8 mouse cellular contexts compared by ENCODE assay signal in genomic region chr8:87663349-87664216, GRCm38 (mm10).
A peak's percentile ranks its signal among the peaks of the same experiment; 100 is the strongest.
DNase-seq lines count a peak whose midpoint lies in the region; ATAC-seq and TF ChIP-seq lines count a peak whose summit lies in the region.

No protein-coding gene starts in this region.

- 14% methylated on average over 18 of the region's 18 CpGs for WGBS in intestine, postnatal 0 days
- 14% methylated on average over 18 of the region's 18 CpGs for WGBS in limb, embryonic 10.5 days
- WGBS in midbrain, embryonic 13.5 days, result 12% methylated on average over 18 of the region's 18 CpGs
- 7% methylated on average over 18 of the region's 18 CpGs for WGBS in spleen, adult 2 months

- no peak overlapping the region for H3K27ac ChIP-seq in intestine, postnatal 0 days (ENCODE audit: low read depth, low read length)
- peak overlapping the region; percentile 77 for H3K27ac ChIP-seq in limb, embryonic 10.5 days
- H3K27ac ChIP-seq in midbrain, embryonic 13.5 days, result peak overlapping the region; percentile 89
- peak overlapping the region; percentile 74 for H3K27ac ChIP-seq in spleen, adult 2 months (ENCODE audit: insufficient read depth, low read length)

- no peaks in the 10 kb centered on the region for H3K4me1 ChIP-seq in intestine, postnatal 0 days (replicated peaks; ENCODE audit: control insufficient read depth, insufficient read depth, low read length)
- H3K4me1 ChIP-seq in limb, embryonic 10.5 days, result peaks cover 60% of the 10 kb centered on the region
- peaks cover 68% of the 10 kb centered on the region for H3K4me1 ChIP-seq in midbrain, embryonic 13.5 days (replicated peaks)
- H3K4me1 ChIP-seq in spleen, adult 2 months (ENCODE audit: control insufficient read depth, insufficient read depth, insufficient read length), result peaks cover 12% of the 10 kb centered on the region; the same call in 1 of the 2 replicates

- peak; percentile 86 for TF ChIP-seq CTCF in intestine, postnatal 0 days (IDR thresholded peaks at IDR 0.05; ENCODE audit: low read depth)
- TF ChIP-seq CTCF in spleen, adult 2 months (IDR thresholded peaks at IDR 0.05; ENCODE audit: extremely low read depth, insufficient read depth, insufficient read length, insufficient replicate concordance), result peak; percentile 72; the same call in 1 of the 2 replicates

- peaks cover 45% of the 10 kb centered on the region for H3K27me3 ChIP-seq in intestine, postnatal 0 days (replicated peaks; ENCODE audit: control insufficient read depth, insufficient read depth, low read length)
- H3K27me3 ChIP-seq in limb, embryonic 10.5 days (ENCODE audit: low read depth, poor library complexity, severe bottlenecking), result peaks cover 19% of the 10 kb centered on the region
- peaks cover 11% of the 10 kb centered on the region; the same call in 1 of the 2 replicates for H3K27me3 ChIP-seq in midbrain, embryonic 13.5 days
- 0 out of 2 replicates have a peak, but pooled peaks cover 4% of the 10 kb centered on the region for H3K27me3 ChIP-seq in spleen, adult 2 months (ENCODE audit: control insufficient read depth, insufficient read depth, low read length)

- peak; percentile 67 for ATAC-seq in granulocyte monocyte progenitor cell, adult 5-6 weeks (replicated peaks; ENCODE audit: poor library complexity, severe bottlenecking)
- ATAC-seq in intestine, postnatal 0 days, result no peak
- ATAC-seq in midbrain, embryonic 13.5 days, result peak; percentile 18; the same call in 1 of the 2 replicates

- peak; percentile 87 for DNase-seq in adrenal gland, postnatal 14 days
- peak; percentile 62 for DNase-seq in embryo, embryonic 11.5 days (ENCODE audit: low read depth, low spot score)
- DNase-seq in limb, embryonic 10.5 days (ENCODE audit: low spot score), result peak; percentile 91
- peak; percentile 21 to 75 for DNase-seq in spleen, adult 2 months (ENCODE audit: low read depth in 1 of 2, low spot score in 2 of 2)
- DNase-seq in T-cell, adult 2 months (ENCODE audit: low spot score), result no peak

- no peak for TF ChIP-seq POLR2A in spleen, adult 2 months (IDR thresholded peaks at IDR 0.05; ENCODE audit: low read depth, low read length)

- no peaks in the 10 kb centered on the region for H3K36me3 ChIP-seq in intestine, postnatal 0 days (ENCODE audit: control insufficient read depth, insufficient read depth)
- peaks cover 14% of the 10 kb centered on the region for H3K36me3 ChIP-seq in limb, embryonic 10.5 days
- no peaks in the 10 kb centered on the region for H3K36me3 ChIP-seq in midbrain, embryonic 13.5 days
- H3K36me3 ChIP-seq in spleen, adult 2 months (ENCODE audit: control insufficient read depth, insufficient read depth, low read length), result no peaks in the 10 kb centered on the region

- H3K9ac ChIP-seq in intestine, postnatal 0 days (ENCODE audit: low read depth, low read length), result no peak overlapping the region
- H3K9ac ChIP-seq in midbrain, embryonic 13.5 days (replicated peaks), result peak overlapping the region; percentile 60

- no peaks in the 10 kb centered on the region for H3K9me3 ChIP-seq in intestine, postnatal 0 days (ENCODE audit: control insufficient read depth)
- no peaks in the 10 kb centered on the region for H3K9me3 ChIP-seq in limb, embryonic 10.5 days (replicated peaks)
- no peaks in the 10 kb centered on the region for H3K9me3 ChIP-seq in midbrain, embryonic 13.5 days

- H3K4me2 ChIP-seq in intestine, postnatal 0 days (replicated peaks; ENCODE audit: low read depth), result peak overlapping the region; percentile 51
- peak overlapping the region; percentile 53 for H3K4me2 ChIP-seq in midbrain, embryonic 13.5 days (replicated peaks)

- peak overlapping the region; percentile 11; the same call in 1 of the 2 replicates for H3K4me3 ChIP-seq in intestine, postnatal 0 days (ENCODE audit: low read depth, low read length)
- peak overlapping the region; percentile 43 for H3K4me3 ChIP-seq in limb, embryonic 10.5 days
- H3K4me3 ChIP-seq in midbrain, embryonic 13.5 days (replicated peaks), result peak overlapping the region; percentile 24
- peak overlapping the region; percentile 51; the same call in 1 of the 2 replicates for H3K4me3 ChIP-seq in spleen, adult 2 months (ENCODE audit: extremely low read depth, insufficient read depth, insufficient read length)
